Mouse (Mus musculus) cerebral cortex, adult 2 months (tissue): ENCODE data around the gene Snph.

ENCODE experiments used
- WGBS: fragments of 180-500 bp; shearing (Covaris S2); methylation state at CpG from one replicate; pipeline ENCODE4 v1.1.7; 2018; 5-methylcytosine and 5-hydroxymethylcytosine counted together

Gene Snph

GRCm38 (mm10) chr2:151603630-151604029, 28.8 kb downstream of the Snph start:
- WGBS, result 31% methylated on average over 4 of the region's 4 CpGs

- WGBS, result 44% methylated on average over 4 of the region's 4 CpGs
These were observed 30.3 kb downstream of the Snph start for GRCm38 (mm10) chr2:151602106-151602505.

GRCm38 (mm10) chr2:151598068-151598467, 34.3 kb downstream of the Snph start:
- 35% methylated on average over 2 of the region's 2 CpGs for WGBS

- WGBS, result 60% methylated on average over 9 of the region's 9 CpGs
These were observed 45.1 kb downstream of the Snph start for GRCm38 (mm10) chr2:151587306-151587705.

GRCm38 (mm10) chr2:151586807-151587206, 45.6 kb downstream of the Snph start:
- WGBS, result 92% methylated on average over 1 of the region's 1 CpGs

GRCm38 (mm10) chr2:151585934-151586333, 46.5 kb downstream of the Snph start:
- WGBS, result 38% methylated on average over 3 of the region's 3 CpGs

GRCm38 (mm10) chr2:151580945-151581344, 51.4 kb downstream of the Snph start:
- WGBS, result 25% methylated on average over 1 of the region's 1 CpGs

- WGBS, result 79% methylated on average over 4 of the region's 4 CpGs
These were observed 53.2 kb downstream of the Snph start for GRCm38 (mm10) chr2:151579183-151579582.

- 1% methylated on average over 38 of the region's 38 CpGs for WGBS
These were observed 56.5 kb downstream of the Snph start for GRCm38 (mm10) chr2:151575699-151576389.

GRCm38 (mm10) chr2:151575119-151575698, 57.2 kb downstream of the Snph start:
- WGBS, result 16% methylated on average over 7 of the region's 7 CpGs

GRCm38 (mm10) chr2:151574607-151575006, 57.8 kb downstream of the Snph start:
- WGBS, result 43% methylated on average over 5 of the region's 5 CpGs

GRCm38 (mm10) chr2:151573667-151574066, 58.7 kb downstream of the Snph start:
- 50% methylated on average over 3 of the region's 3 CpGs for WGBS

- 78% methylated on average over 17 of the region's 17 CpGs for WGBS
These were observed 60.3 kb downstream of the Snph start, which contains the start of gene Sdcbp2 for GRCm38 (mm10) chr2:151571873-151572700. Sdcbp2 (plus strand) TSS chr2:151572622.

- 83% methylated on average over 2 of the region's 2 CpGs for WGBS
These were observed 62.9 kb downstream of the Snph start for GRCm38 (mm10) chr2:151569452-151569851.

- 82% methylated on average over 6 of the region's 6 CpGs for WGBS
These were observed 65.5 kb downstream of the Snph start for GRCm38 (mm10) chr2:151566856-151567255.

GRCm38 (mm10) chr2:151564986-151565385, 67.4 kb downstream of the Snph start:
- WGBS, result 20% methylated on average over 3 of the region's 3 CpGs

- WGBS, result 72% methylated on average over 1 of the region's 1 CpGs
These were observed 68.4 kb downstream of the Snph start for GRCm38 (mm10) chr2:151564006-151564405.

GRCm38 (mm10) chr2:151562930-151563921, 69.2 kb downstream of the Snph start:
- 78% methylated on average over 7 of the region's 7 CpGs for WGBS

GRCm38 (mm10) chr2:151549615-151550121, 82.7 kb downstream of the Snph start:
- WGBS, result 80% methylated on average over 3 of the region's 3 CpGs

- WGBS, result 64% methylated on average over 4 of the region's 4 CpGs
These were observed 85.8 kb downstream of the Snph start for GRCm38 (mm10) chr2:151546571-151546970.

- WGBS, result 17% methylated on average over 6 of the region's 6 CpGs
These were observed 87.7 kb downstream of the Snph start for GRCm38 (mm10) chr2:151544673-151545072.
